Mouse (Mus musculus) CH12.LX (cell line): Measurements from ENCODE around the gene Dagla.

ENCODE experiments used
- CTCF ChIP-seq, 2 experiments: IDR thresholded peaks in 1 of 2; conservative IDR thresholded peaks in 1 of 2; 2 replicates each; pipeline ENCODE4 v1.5.1; 2011 to 2012; ENCODE audit warnings: low read depth in 2 of 2, low read length in 2 of 2, improper control_type of control experiment in 1 of 2, inconsistent platforms in 1 of 2, mild to moderate bottlenecking in 1 of 2, moderate library complexity in 1 of 2
- E2F4 ChIP-seq: IDR thresholded peaks from 2 replicates; pipeline ENCODE4 v1.6.1; 2011; ENCODE audit warnings: low read depth, low read length, improper control_type of control experiment; ENCODE audit not compliant: insufficient replicate concordance
- ELF1 ChIP-seq: IDR thresholded peaks from 2 replicates; pipeline ENCODE4 v1.6.1; 2014; ENCODE audit warnings: low read depth, mild to moderate bottlenecking, inconsistent platforms, low read length, improper control_type of control experiment
- MAZ ChIP-seq: IDR thresholded peaks from 2 replicates; pipeline ENCODE4 v1.6.1; 2012; ENCODE audit warnings: low read depth, mild to moderate bottlenecking, inconsistent platforms, low read length, improper control_type of control experiment, moderate library complexity
- NRF1 ChIP-seq: IDR thresholded peaks from 2 replicates; pipeline ENCODE4 v1.6.1; 2014; ENCODE audit warnings: low read depth, mild to moderate bottlenecking, inconsistent platforms, low read length, improper control_type of control experiment, moderate library complexity
- POLR2A ChIP-seq: IDR thresholded peaks from 2 replicates; pipeline ENCODE4 v1.6.1; 2011; ENCODE audit warnings: low read depth, mild to moderate bottlenecking, improper control_type of control experiment, low read length
- RAD21 ChIP-seq: IDR thresholded peaks from 2 replicates; pipeline ENCODE4 v1.6.1; 2011; ENCODE audit warnings: low read depth, mild to moderate bottlenecking, low read length, improper control_type of control experiment, moderate library complexity
- TCF12 ChIP-seq: IDR thresholded peaks from 2 replicates; pipeline ENCODE4 v1.6.1; 2014; ENCODE audit warnings: low read depth, mild to moderate bottlenecking, inconsistent platforms, low read length, improper control_type of control experiment

GRCm38 (mm10) chr19:10216101-10216500 lies 88.6 kb downstream of the Dagla start:
- TF ChIP-seq ELF1 (no peak), MAZ (no peak), CTCF (conservative IDR thresholded peaks at IDR 0.05 in 1 of 2, IDR thresholded peaks at IDR 0.05 in 1 of 2; ENCODE audit: low read depth in 2 of 2, low read length in 2 of 2) (no peak), TCF12 (no peak), RAD21 (no peak), POLR2A (no peak), NRF1 (no peak), E2F4 (no peak)
